Mouse (Mus musculus) limb, embryonic 14.5 days (tissue): ENCODE measurements around the gene Ccr10. TPM values are rescaled to one million over a fixed set of nuclear protein-coding genes. Genes with fewer than 3 reads are reported as not detected.
A peak's percentile ranks its signal among the peaks of the same experiment; 100 is the strongest.

ENCODE experiments used
- ATAC-seq: fragments of 200-750 bp; cut with Nextera tagmentation; 2 replicates; pipeline ENCODE4 v1.8.0; 2017; ENCODE audit warnings: low read depth, moderate number of reproducible peaks, moderate TSS enrichment; ENCODE audit not compliant: low FRiP score
- DNase-seq: peaks from one replicate; pipeline ENCODE4 v3.0.0-alpha.2; 2015; ENCODE audit warnings: low spot score
- H3K27ac ChIP-seq: fragments of 300-500 bp; sonication (generic); replicated peaks from 2 replicates; pipeline ENCODE4 v1.5.1; 2014; ENCODE audit warnings: low read depth, mild to moderate bottlenecking, low read length, moderate library complexity, mixed read lengths
- H3K27me3 ChIP-seq: fragments of 300-500 bp; sonication (generic); 2 replicates; pipeline ENCODE4 v1.6.1; 2014; ENCODE audit warnings: low read length, mixed read lengths; ENCODE audit not compliant: control insufficient read depth, insufficient read depth
- H3K36me3 ChIP-seq: fragments of 300-500 bp; sonication (generic); 2 replicates; pipeline ENCODE4 v1.6.1; 2014; ENCODE audit warnings: mild to moderate bottlenecking, low read length, moderate library complexity, mixed read lengths; ENCODE audit not compliant: control insufficient read depth, insufficient read depth
- H3K4me1 ChIP-seq: fragments of 300-500 bp; sonication (generic); 2 replicates; pipeline ENCODE4 v1.6.1; 2014; ENCODE audit warnings: antibody characterized with exemption, low read length, mixed read lengths; ENCODE audit not compliant: control insufficient read depth, insufficient read depth
- H3K4me2 ChIP-seq: fragments of 300-500 bp; sonication (generic); replicated peaks from 2 replicates; pipeline ENCODE4 v1.6.1; 2014; ENCODE audit warnings: low read depth, mild to moderate bottlenecking, low read length, moderate library complexity; ENCODE audit not compliant: severe bottlenecking
- H3K4me3 ChIP-seq: fragments of 300-500 bp; sonication (generic); replicated peaks from 2 replicates; pipeline ENCODE4 v1.5.1; 2014; ENCODE audit warnings: low read length
- H3K9ac ChIP-seq: fragments of 300-500 bp; sonication (generic); 2 replicates; pipeline ENCODE4 v1.6.1; 2014; ENCODE audit warnings: mild to moderate bottlenecking, low read depth, low read length, moderate library complexity; ENCODE audit not compliant: severe bottlenecking
- H3K9me3 ChIP-seq: fragments of 300-500 bp; sonication (generic); 2 replicates; pipeline ENCODE4 v1.6.1; 2016; ENCODE audit warnings: low read length; ENCODE audit not compliant: control insufficient read depth
- POLR2A ChIP-seq: fragments of 200-500 bp; IDR thresholded peaks from 2 replicates; pipeline ENCODE4 v1.8.0; 2012; ENCODE audit warnings: inconsistent platforms, mild to moderate bottlenecking, moderate library complexity, borderline replicate concordance; ENCODE audit not compliant: insufficient read depth, insufficient read length; ENCODE audit errors: extremely low read depth
- WGBS: fragments of 180-500 bp; shearing (Covaris S2); extraction: QIAGEN DNeasy Blood & Tissue Kit; methylation state at CpG from one replicate; pipeline ENCODE4 v1.1.7; 2014; 5-methylcytosine and 5-hydroxymethylcytosine counted together
- polyA plus RNA-seq, 2 experiments: library from polyadenylated mRNA; depleted of rRNA in 1 of 2; stranded (reverse) in 1 of 2; unstranded in 1 of 2; fragments of >200 nt; fragmentation: Nextera tagmentation in 1 of 2; extraction: Ambion mirVana in 1 of 2; gene quantifications; 2 replicates each; pipeline versions ENCODE4 v1.2.1 to v1.2.3; 2012 to 2014

The Ccr10 gene
- polyA plus RNA-seq, 2 experiments = 0.09 to 0.41 TPM

DNA sequence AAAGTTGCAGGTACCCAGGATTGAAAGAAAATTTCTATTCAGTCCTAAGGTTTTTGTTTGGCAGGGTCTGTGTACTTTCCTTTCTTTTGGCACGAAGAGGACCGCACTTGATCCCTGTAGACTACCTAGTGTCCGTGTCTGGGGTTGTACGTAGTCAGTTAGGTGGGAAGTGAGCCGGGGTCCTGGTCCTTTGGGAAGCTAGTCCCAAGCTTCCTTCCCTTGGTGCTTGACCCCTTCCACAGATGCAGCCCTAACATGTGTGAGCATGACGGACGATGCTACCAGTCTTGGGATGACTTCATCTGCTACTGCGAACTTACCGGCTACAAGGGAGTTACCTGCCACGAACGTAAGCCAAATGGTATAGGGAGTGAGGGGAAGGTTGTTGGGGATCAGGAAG, 6.7 kb upstream of the Ccr10 start:
- peaks cover 18% of the 10 kb centered on the region for H3K27me3 ChIP-seq
- H3K9ac ChIP-seq = no peak overlapping the region
- H3K27ac ChIP-seq = no peak overlapping the region
- no peaks in the 10 kb centered on the region for H3K9me3 ChIP-seq
- no peaks in the 10 kb centered on the region for H3K4me1 ChIP-seq
- no peak overlapping the region for H3K4me3 ChIP-seq
- no peak for TF ChIP-seq POLR2A
- H3K36me3 ChIP-seq = no peaks in the 10 kb centered on the region
- ATAC-seq = no peak
- H3K4me2 ChIP-seq = no peak overlapping the region
- no peak for DNase-seq
- WGBS = 90% methylated on average over 11 of the region's 11 CpGs

DNA sequence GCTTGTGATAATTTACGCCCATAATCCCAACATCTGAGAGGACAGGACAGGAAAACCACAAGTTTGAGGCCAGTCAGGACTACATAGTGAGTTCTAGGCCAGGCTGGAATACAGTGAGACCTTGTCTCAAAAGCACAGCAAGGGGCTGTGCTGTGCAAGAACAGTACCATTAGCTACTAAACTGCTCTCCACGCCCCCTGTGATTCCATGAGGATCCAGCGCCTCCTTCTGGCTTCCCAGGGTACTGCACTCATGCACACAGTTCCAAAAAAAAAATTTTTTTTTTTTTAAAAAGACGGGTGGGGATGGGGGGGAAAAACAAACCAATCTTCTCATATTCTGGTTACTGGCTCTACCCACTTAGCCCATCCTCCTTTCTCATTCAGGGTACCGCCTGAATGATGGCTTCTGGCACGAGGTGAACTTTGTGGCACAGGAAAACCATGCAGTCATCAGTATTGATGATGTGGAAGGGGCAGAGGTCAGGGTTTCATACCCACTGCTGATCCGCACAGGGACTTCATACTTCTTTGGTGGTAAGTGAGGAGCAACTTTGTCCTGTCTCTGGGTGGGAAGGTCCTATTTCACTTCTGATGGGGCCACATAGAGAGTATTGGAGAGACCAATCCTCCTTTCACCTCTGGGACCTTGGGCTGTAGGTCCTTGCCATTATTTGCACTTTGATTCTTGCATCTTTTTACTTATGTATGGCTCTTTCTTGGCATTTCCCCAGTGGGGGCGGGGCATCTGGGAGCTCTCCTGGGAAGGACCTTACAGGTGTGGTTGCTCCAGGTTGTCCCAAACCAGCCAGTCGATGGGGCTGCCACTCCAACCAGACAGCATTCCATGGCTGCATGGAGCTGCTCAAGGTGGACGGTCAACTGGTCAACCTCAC, 5.8 kb upstream of the Ccr10 start:
- 42% methylated on average over 10 of the region's 10 CpGs for WGBS
- no peak for ATAC-seq
- peak; percentile 59 for DNase-seq
- Histone ChIP-seq H3K4me3 (no peak overlapping the region), H3K4me2 (no peak overlapping the region), H3K36me3 (no peaks in the 10 kb centered on the region), H3K4me1 (0 out of 2 replicates have a peak, but pooled peaks cover 3% of the 10 kb centered on the region), H3K9me3 (no peaks in the 10 kb centered on the region), H3K27ac (no peak overlapping the region), H3K27me3 (peaks cover 27% of the 10 kb centered on the region), H3K9ac (no peak overlapping the region)
- no peak for TF ChIP-seq POLR2A

- 0 out of 2 replicates have a peak, but pooled peaks cover 3% of the 10 kb centered on the region for H3K4me1 ChIP-seq
- no peak overlapping the region for H3K4me2 ChIP-seq
- H3K9me3 ChIP-seq = no peaks in the 10 kb centered on the region
- peaks cover 31% of the 10 kb centered on the region for H3K27me3 ChIP-seq
- TF ChIP-seq POLR2A = no peak
- 66% methylated on average over 17 of the region's 17 CpGs for WGBS
- H3K27ac ChIP-seq = no peak overlapping the region
- DNase-seq (no peak), ATAC-seq (no peak)
- no peak overlapping the region for H3K4me3 ChIP-seq
- no peaks in the 10 kb centered on the region for H3K36me3 ChIP-seq
- no peak overlapping the region for H3K9ac ChIP-seq
Measured at GRCm38 (mm10) chr11:101180261-101180660, 5.0 kb upstream of the Ccr10 start.

GRCm38 (mm10) chr11:101179306-101179705, 4.1 kb upstream of the Ccr10 start:
- 79% methylated on average over 15 of the region's 15 CpGs for WGBS
- no peaks in the 10 kb centered on the region for H3K36me3 ChIP-seq
- no peak overlapping the region for H3K27ac ChIP-seq
- H3K4me3 ChIP-seq = no peak overlapping the region
- H3K9ac ChIP-seq = no peak overlapping the region
- H3K4me2 ChIP-seq = no peak overlapping the region
- no peaks in the 10 kb centered on the region for H3K9me3 ChIP-seq
- peaks cover 40% of the 10 kb centered on the region for H3K27me3 ChIP-seq
- peaks cover 7% of the 10 kb centered on the region for H3K4me1 ChIP-seq
- ATAC-seq (no peak), DNase-seq (no peak)
- no peak for TF ChIP-seq POLR2A

- no peak for TF ChIP-seq POLR2A
- peaks cover 44% of the 10 kb centered on the region for H3K27me3 ChIP-seq
- H3K4me3 ChIP-seq = no peak overlapping the region
- H3K36me3 ChIP-seq = no peaks in the 10 kb centered on the region
- peaks cover 15% of the 10 kb centered on the region for H3K4me1 ChIP-seq
- H3K4me2 ChIP-seq = no peak overlapping the region
- no peak for DNase-seq
- H3K9ac ChIP-seq = no peak overlapping the region
- WGBS = 51% methylated on average over 36 of the region's 36 CpGs
- H3K9me3 ChIP-seq = no peaks in the 10 kb centered on the region
- no peak overlapping the region for H3K27ac ChIP-seq
- no peak for ATAC-seq
Measured at GRCm38 (mm10) chr11:101178061-101179058, 3.1 kb upstream of the Ccr10 start.
